Mouse (Mus musculus): ENCODE measurements around the gene D3Ertd254e. TPM values are rescaled to one million over a fixed set of nuclear protein-coding genes. Genes with fewer than 3 reads are reported as not detected.
"Not testable (repeated sequence)": the region's sequence is repeated elsewhere in the genome, so short reads cannot be mapped to it uniquely, and the experiment has no call there.

D3Ertd254e gene
- total and polyA plus RNA-seq, 3 experiments = 3.7 to 29.6 (median 5.4) TPM

- Histone ChIP-seq H3K27ac (ENCODE audit: control insufficient read depth, low read depth, low read length) (no peak overlapping the region), H3K27me3 (ENCODE audit: control insufficient read depth in 1 of 2, insufficient read depth in 2 of 2, low read length in 2 of 2) (peaks cover 1 to 2% of the 10 kb centered on the region in 2 experiments; a peak in 3 of 4 replicates), H3K9me3 (replicated peaks; ENCODE audit: insufficient read depth, low read length) (no peaks in the 10 kb centered on the region; the same call in 1 of the 2 replicates), H3K4me3 (ENCODE audit: control insufficient read depth in 1 of 2, insufficient read depth in 1 of 2, low read depth in 2 of 2, low read length in 2 of 2) (no peak overlapping the region), H3K4me1 (ENCODE audit: control insufficient read depth in 1 of 2, insufficient read depth in 2 of 2, low read length in 2 of 2) (no peaks in the 10 kb centered on the region), H3K36me3 (ENCODE audit: control insufficient read depth in 1 of 2, insufficient read depth in 2 of 2, low read length in 2 of 2) (no peaks in the 10 kb centered on the region), H3K79me2 (ENCODE audit: control insufficient read depth, insufficient read depth, low read length, poor library complexity) (no peaks in the 10 kb centered on the region), H3K9ac (ENCODE audit: control insufficient read depth, low read depth, low read length, poor library complexity, severe bottlenecking) (no peak overlapping the region)
- DNase-seq (ENCODE audit: low read depth, low spot score) = no peak
- TF ChIP-seq CHD1 (IDR thresholded peaks at IDR 0.05; ENCODE audit: low read depth, low read length) (no peak), USF2 (IDR thresholded peaks at IDR 0.05; ENCODE audit: borderline replicate concordance in 1 of 2, insufficient read depth in 1 of 2, low read depth in 1 of 2, low read length in 2 of 2) (no peak), ELF1 (IDR thresholded peaks at IDR 0.05; ENCODE audit: low read depth, low read length) (no peak), POLR2A (IDR thresholded peaks at IDR 0.05; ENCODE audit: control insufficient read depth in 1 of 2, insufficient read depth in 1 of 2, low read depth in 1 of 2, low read length in 2 of 2, poor library complexity in 1 of 2) (no peak), JUND (IDR thresholded peaks at IDR 0.05; ENCODE audit: low read depth, low read length) (no peak), SIN3A (IDR thresholded peaks at IDR 0.05; ENCODE audit: low read length) (no peak), TAL1 (IDR thresholded peaks at IDR 0.05; ENCODE audit: low read length) (no peak), RAD21 (IDR thresholded peaks at IDR 0.05; ENCODE audit: low read depth, low read length) (no peak), RCOR1 (IDR thresholded peaks at IDR 0.05; ENCODE audit: low read depth, low read length) (no peak), MAZ (IDR thresholded peaks at IDR 0.05; ENCODE audit: low read depth, low read length) (no peak), GATA1 (IDR thresholded peaks at IDR 0.05; ENCODE audit: low read depth, low read length) (no peak), NELFE (IDR thresholded peaks at IDR 0.05; ENCODE audit: low read depth, low read length) (no peak)
Observed at GRCm38 (mm10) chr3:36119684-36120548, 30.9 kb upstream of the D3Ertd254e start.

GRCm38 (mm10) chr3:36126176-36126575 lies 24.6 kb upstream of the D3Ertd254e start:
- H3K4me1 ChIP-seq (ENCODE audit: control insufficient read depth in 1 of 2, insufficient read depth in 2 of 2, low read length in 2 of 2); H3K27me3 ChIP-seq (ENCODE audit: control insufficient read depth in 1 of 2, insufficient read depth in 2 of 2, low read length in 2 of 2); H3K9me3 ChIP-seq (replicated peaks; ENCODE audit: insufficient read depth, low read length); H3K27ac ChIP-seq (ENCODE audit: control insufficient read depth, low read depth, low read length); H3K79me2 ChIP-seq (ENCODE audit: control insufficient read depth, insufficient read depth, low read length, poor library complexity); H3K9ac ChIP-seq (ENCODE audit: control insufficient read depth, low read depth, low read length, poor library complexity, severe bottlenecking); H3K36me3 ChIP-seq (ENCODE audit: control insufficient read depth in 1 of 2, insufficient read depth in 2 of 2, low read length in 2 of 2); H3K4me3 ChIP-seq (ENCODE audit: control insufficient read depth in 1 of 2, insufficient read depth in 1 of 2, low read depth in 2 of 2, low read length in 2 of 2): not testable (repeated sequence)
- DNase-seq (ENCODE audit: low read depth, low spot score) = peak; percentile 26

- TF ChIP-seq NRF1 (IDR thresholded peaks at IDR 0.05; ENCODE audit: insufficient read depth, low read depth, low read length, poor library complexity, severe bottlenecking) (no peak), E2F4 (IDR thresholded peaks at IDR 0.05; ENCODE audit: borderline replicate concordance, low read depth, low read length) (no peak), CTCF (IDR thresholded peaks at IDR 0.05 in 2 of 3, conservative IDR thresholded peaks at IDR 0.05 in 1 of 3; ENCODE audit: control insufficient read depth in 1 of 3, insufficient read depth in 1 of 3, low read depth in 2 of 3, low read length in 3 of 3, poor library complexity in 1 of 3, severe bottlenecking in 1 of 3) (no peak), JUND (IDR thresholded peaks at IDR 0.05; ENCODE audit: low read depth, low read length) (no peak), NELFE (IDR thresholded peaks at IDR 0.05; ENCODE audit: low read depth, low read length) (no peak), CHD2 (IDR thresholded peaks at IDR 0.05; ENCODE audit: low read length) (no peak), RCOR1 (IDR thresholded peaks at IDR 0.05; ENCODE audit: low read depth, low read length) (no peak)
- H3K4me3 ChIP-seq (ENCODE audit: control insufficient read depth in 1 of 2, insufficient read depth in 1 of 2, low read depth in 2 of 2, low read length in 2 of 2) = no peak overlapping the region
- H3K27ac ChIP-seq (ENCODE audit: control insufficient read depth, low read depth, low read length) = no peak overlapping the region
- H3K9me3 ChIP-seq (replicated peaks; ENCODE audit: insufficient read depth, low read length) = no peaks in the 10 kb centered on the region
- no peaks in the 10 kb centered on the region for H3K79me2 ChIP-seq (ENCODE audit: control insufficient read depth, insufficient read depth, low read length, poor library complexity)
- no peaks in the 10 kb centered on the region for H3K36me3 ChIP-seq (ENCODE audit: control insufficient read depth in 1 of 2, insufficient read depth in 2 of 2, low read length in 2 of 2)
- no peaks in the 10 kb centered on the region for H3K27me3 ChIP-seq (ENCODE audit: control insufficient read depth in 1 of 2, insufficient read depth in 2 of 2, low read length in 2 of 2)
- H3K4me1 ChIP-seq (ENCODE audit: control insufficient read depth in 1 of 2, insufficient read depth in 2 of 2, low read length in 2 of 2) = no peaks in the 10 kb centered on the region
- H3K9ac ChIP-seq (ENCODE audit: control insufficient read depth, low read depth, low read length, poor library complexity, severe bottlenecking) = no peak overlapping the region
- peak; percentile 28 for DNase-seq (ENCODE audit: low read depth, low spot score)
Observed at GRCm38 (mm10) chr3:36136152-36136551, 14.7 kb upstream of the D3Ertd254e start.
